Mouse (Mus musculus) lung, postnatal 0 days (tissue): Measurements from ENCODE around the gene Asphd1. TPM values are rescaled to one million over a fixed set of nuclear protein-coding genes. Genes with fewer than 3 reads are reported as not detected.

Experiments
- ATAC-seq: fragments of 200-750 bp; cut with Nextera tagmentation; 2 replicates; pipeline ENCODE4 v1.8.0; 2017; ENCODE audit warnings: moderate library complexity
- DNase-seq: peaks from one replicate; pipeline ENCODE4 v3.0.0-alpha.2; 2016; ENCODE audit warnings: low spot score
- H3K27ac ChIP-seq: fragments of 300-500 bp; sonication (generic); 2 replicates; pipeline ENCODE4 v1.5.1; 2014; ENCODE audit warnings: antibody characterized with exemption, mild to moderate bottlenecking, low read length, mixed read lengths
- H3K27me3 ChIP-seq: fragments of 300-500 bp; sonication (generic); replicated peaks from 2 replicates; pipeline ENCODE4 v1.6.1; 2014; ENCODE audit warnings: low read length, mixed read lengths; ENCODE audit not compliant: insufficient read depth
- H3K36me3 ChIP-seq: fragments of 300-500 bp; sonication (generic); 2 replicates; pipeline ENCODE4 v1.6.1; 2014; ENCODE audit warnings: low read length, mixed read lengths; ENCODE audit not compliant: insufficient read depth
- H3K4me1 ChIP-seq: fragments of 300-500 bp; sonication (generic); 2 replicates; pipeline ENCODE4 v1.6.1; 2014; ENCODE audit warnings: antibody characterized with exemption, low read depth, low read length, mixed read lengths; ENCODE audit not compliant: insufficient read depth
- H3K4me2 ChIP-seq: fragments of 300-500 bp; sonication (generic); replicated peaks from 2 replicates; pipeline ENCODE4 v1.6.1; 2014; ENCODE audit warnings: low read depth, mild to moderate bottlenecking, low read length, moderate library complexity, mixed read lengths
- H3K4me3 ChIP-seq: fragments of 300-500 bp; sonication (generic); 2 replicates; pipeline ENCODE4 v1.5.1; 2014; ENCODE audit warnings: low read depth, low read length
- H3K9ac ChIP-seq: fragments of 300-500 bp; sonication (generic); replicated peaks from 2 replicates; pipeline ENCODE4 v1.6.1; 2014; ENCODE audit warnings: low read depth, mild to moderate bottlenecking
- H3K9me3 ChIP-seq: fragments of 300-500 bp; sonication (generic); 2 replicates; pipeline ENCODE4 v1.6.1; 2016; ENCODE audit warnings: low read length, mixed read lengths
- CTCF ChIP-seq: IDR thresholded peaks from 2 replicates; pipeline ENCODE4 v1.5.1; 2016; ENCODE audit warnings: antibody characterized with exemption, mild to moderate bottlenecking
- EP300 ChIP-seq: IDR thresholded peaks from 2 replicates; pipeline ENCODE4 v1.6.1; 2016; ENCODE audit warnings: antibody characterized with exemption, mild to moderate bottlenecking, control low read depth
- WGBS: fragments of 180-500 bp; shearing (Covaris S2); extraction: QIAGEN DNeasy Blood & Tissue Kit; methylation state at CpG from one replicate; pipeline ENCODE4 v1.1.7; 2014; 5-methylcytosine and 5-hydroxymethylcytosine counted together
- polyA plus RNA-seq: library from polyadenylated mRNA; unstranded; fragments of >200 nt; fragmentation: Nextera tagmentation; extraction: Ambion mirVana; gene quantifications from 2 replicates; pipeline ENCODE4 v1.2.1, GENCODE M21; 2015

Asphd1 gene
- polyA plus RNA-seq, 1 experiment from 2014 or later, result not detected

DNA sequence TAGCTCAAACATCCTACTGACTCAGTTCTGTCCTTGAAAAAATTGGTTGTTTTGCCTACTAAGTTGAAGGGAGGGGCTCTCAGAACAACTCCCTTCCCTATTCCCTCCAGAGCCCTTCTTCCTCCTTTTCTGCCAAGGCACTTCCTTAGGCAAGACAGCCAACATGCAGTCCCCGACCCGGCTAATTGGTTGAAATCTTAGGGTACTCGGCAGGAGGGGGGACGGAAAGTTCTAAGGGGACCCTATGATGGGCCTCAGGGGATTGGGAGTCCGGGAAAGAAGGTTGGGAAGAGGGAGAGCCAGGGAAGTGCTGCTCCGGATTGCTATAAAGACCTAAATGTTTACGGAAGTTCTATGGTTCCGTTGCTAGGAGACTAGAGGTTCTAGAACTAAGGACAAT is 26.1 kb upstream of the Asphd1 start:
- no peak for TF ChIP-seq EP300
- ATAC-seq, result no peak
- H3K27ac ChIP-seq, result peak overlapping the region; percentile 48; the same call in 1 of the 2 replicates
- DNase-seq, result peak; percentile 33
- no peaks in the 10 kb centered on the region for H3K9me3 ChIP-seq
- WGBS, result 13% methylated on average over 8 of the region's 8 CpGs
- H3K36me3 ChIP-seq, result peaks cover 7% of the 10 kb centered on the region
- no peak overlapping the region for H3K9ac ChIP-seq
- peak overlapping the region; percentile 99; the same call in 1 of the 2 replicates for H3K4me3 ChIP-seq
- peaks cover 5% of the 10 kb centered on the region for H3K4me1 ChIP-seq
- H3K27me3 ChIP-seq, result no peaks in the 10 kb centered on the region
- peak overlapping the region; percentile 83 for H3K4me2 ChIP-seq

DNA sequence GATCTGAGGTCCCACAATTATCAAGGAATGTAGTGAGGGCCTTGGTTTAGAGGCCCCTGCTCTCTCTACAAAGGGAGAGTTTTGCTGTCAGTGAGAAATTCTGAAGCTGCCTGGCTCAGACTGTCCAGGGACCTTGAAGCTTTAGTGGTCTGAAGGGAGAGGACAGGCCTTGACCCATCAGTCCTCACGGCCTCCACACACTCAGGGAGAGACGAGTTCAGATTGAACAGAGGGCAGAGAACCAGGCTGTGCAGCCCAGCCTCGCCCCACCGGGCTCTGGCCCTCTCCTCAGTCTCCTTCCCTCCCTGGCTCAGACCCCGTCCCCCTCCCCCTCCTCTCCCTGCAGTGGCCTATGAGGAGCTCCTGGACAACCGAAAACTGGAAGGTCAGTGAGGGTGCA is 18.0 kb upstream of the Asphd1 start:
- no peak for DNase-seq
- H3K9me3 ChIP-seq, result no peaks in the 10 kb centered on the region
- TF ChIP-seq CTCF, result no peak
- no peak for ATAC-seq
- H3K4me3 ChIP-seq, result no peak overlapping the region
- no peak overlapping the region for H3K4me2 ChIP-seq
- no peak overlapping the region for H3K9ac ChIP-seq
- H3K4me1 ChIP-seq, result no peaks in the 10 kb centered on the region
- 74% methylated on average over 5 of the region's 6 CpGs for WGBS
- no peak overlapping the region for H3K27ac ChIP-seq
- 0 out of 2 replicates have a peak, but pooled peaks cover 5% of the 10 kb centered on the region for H3K27me3 ChIP-seq
- no peaks in the 10 kb centered on the region for H3K36me3 ChIP-seq

DNA sequence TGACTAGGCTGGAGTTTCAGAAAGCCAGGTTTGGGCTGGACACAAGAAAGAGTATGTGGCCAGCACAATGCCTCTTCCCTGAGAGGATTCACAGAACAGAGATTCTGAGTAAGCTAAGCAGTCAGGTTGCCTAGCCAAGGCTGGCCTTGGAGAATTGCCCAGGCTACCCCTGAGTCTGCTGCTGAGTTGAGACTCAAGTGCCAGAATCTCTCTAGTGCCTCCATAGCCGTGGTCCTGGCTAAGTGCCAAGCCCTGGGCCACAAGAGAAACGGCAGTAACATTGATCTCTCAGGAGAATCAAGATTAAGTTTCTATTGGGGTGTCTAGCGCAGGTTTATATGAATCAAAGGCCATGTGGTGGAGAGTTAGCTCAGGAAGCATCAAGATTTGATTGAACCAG is 16.2 kb upstream of the Asphd1 start:
- no peaks in the 10 kb centered on the region for H3K4me1 ChIP-seq
- no peaks in the 10 kb centered on the region for H3K36me3 ChIP-seq
- no peak overlapping the region for H3K9ac ChIP-seq
- H3K4me2 ChIP-seq, result no peak overlapping the region
- WGBS, result 34% methylated on average over 3 of the region's 3 CpGs
- DNase-seq (no peak), ATAC-seq (no peak)
- no peak overlapping the region for H3K4me3 ChIP-seq
- 0 out of 2 replicates have a peak, but pooled peaks cover 5% of the 10 kb centered on the region for H3K27me3 ChIP-seq
- H3K27ac ChIP-seq, result no peak overlapping the region
- no peak for TF ChIP-seq CTCF
- H3K9me3 ChIP-seq, result no peaks in the 10 kb centered on the region

DNA sequence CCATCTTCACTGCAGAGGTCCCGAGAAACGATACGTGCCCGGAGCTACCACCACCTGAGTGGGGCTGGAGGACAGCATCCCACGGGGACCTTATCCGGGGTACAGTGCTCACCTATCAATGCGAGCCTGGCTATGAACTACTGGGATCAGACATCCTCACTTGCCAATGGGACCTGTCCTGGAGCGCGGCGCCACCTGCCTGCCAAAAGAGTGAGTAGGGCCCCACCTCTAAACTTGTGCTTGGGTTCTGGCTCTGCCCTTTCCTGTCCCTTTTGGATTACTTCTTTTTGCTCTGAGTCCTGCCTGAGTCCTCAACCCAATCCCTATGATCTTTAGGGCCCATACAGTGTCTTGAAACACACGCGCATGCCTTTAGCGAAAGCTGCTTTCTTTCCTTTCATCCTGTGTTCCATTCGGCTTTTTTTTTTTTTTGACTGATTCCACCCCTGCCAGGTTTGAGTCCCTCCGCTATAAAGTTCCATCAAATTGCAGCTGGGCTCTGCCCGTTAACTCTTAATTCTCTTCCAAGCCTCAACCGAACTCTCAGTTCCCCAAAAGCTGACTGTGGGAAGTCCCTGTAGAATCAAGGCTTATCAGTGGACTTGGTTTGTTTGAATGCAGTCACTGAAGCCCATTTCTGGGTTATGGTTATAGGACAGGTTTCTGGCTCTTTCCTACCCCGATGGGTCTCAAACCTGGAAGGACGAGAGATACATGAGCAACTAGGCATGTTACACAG is 14.3 kb upstream of the Asphd1 start:
- DNase-seq (peak; percentile 52), ATAC-seq (0 out of 2 replicates have a peak, but pooled peaks have one; percentile 30)
- Histone ChIP-seq H3K36me3 (no peaks in the 10 kb centered on the region), H3K9ac (no peak overlapping the region), H3K27me3 (0 out of 2 replicates have a peak, but pooled peaks cover 5% of the 10 kb centered on the region), H3K27ac (no peak overlapping the region), H3K4me2 (no peak overlapping the region), H3K4me3 (no peak overlapping the region), H3K4me1 (no peaks in the 10 kb centered on the region), H3K9me3 (no peaks in the 10 kb centered on the region)
- TF ChIP-seq EP300, result no peak
- TF ChIP-seq CTCF, result peak; percentile 74
- 28% methylated on average over 18 of the region's 19 CpGs for WGBS

DNA sequence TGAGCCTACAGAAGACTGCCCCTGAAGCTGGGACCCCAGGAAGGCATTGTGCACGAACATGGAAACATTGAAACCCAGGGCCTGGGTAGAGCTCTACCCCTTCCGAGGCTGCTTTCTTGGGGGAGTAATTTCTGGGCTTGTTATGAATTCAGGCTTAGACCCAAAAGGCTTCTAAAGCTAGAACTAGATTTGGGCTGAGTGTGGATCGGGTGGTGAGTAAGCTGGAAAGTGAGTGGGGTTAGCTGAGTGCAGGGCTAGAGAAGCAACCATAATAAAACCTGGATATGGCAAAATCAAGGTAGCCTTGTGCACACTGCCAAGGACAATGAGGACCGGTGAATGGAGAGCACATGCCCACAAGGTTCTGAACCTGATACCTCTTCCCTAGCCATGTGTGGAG is 12.6 kb upstream of the Asphd1 start:
- 89% methylated on average over 4 of the region's 4 CpGs for WGBS
- H3K4me2 ChIP-seq, result no peak overlapping the region
- no peak overlapping the region for H3K27ac ChIP-seq
- ATAC-seq (no peak), DNase-seq (no peak)
- no peak for TF ChIP-seq EP300
- TF ChIP-seq CTCF, result no peak
- no peaks in the 10 kb centered on the region for H3K36me3 ChIP-seq
- H3K27me3 ChIP-seq, result 0 out of 2 replicates have a peak, but pooled peaks cover 5% of the 10 kb centered on the region
- H3K4me3 ChIP-seq, result no peak overlapping the region
- H3K9ac ChIP-seq, result no peak overlapping the region
- H3K9me3 ChIP-seq, result no peaks in the 10 kb centered on the region
- H3K4me1 ChIP-seq, result no peaks in the 10 kb centered on the region

DNA sequence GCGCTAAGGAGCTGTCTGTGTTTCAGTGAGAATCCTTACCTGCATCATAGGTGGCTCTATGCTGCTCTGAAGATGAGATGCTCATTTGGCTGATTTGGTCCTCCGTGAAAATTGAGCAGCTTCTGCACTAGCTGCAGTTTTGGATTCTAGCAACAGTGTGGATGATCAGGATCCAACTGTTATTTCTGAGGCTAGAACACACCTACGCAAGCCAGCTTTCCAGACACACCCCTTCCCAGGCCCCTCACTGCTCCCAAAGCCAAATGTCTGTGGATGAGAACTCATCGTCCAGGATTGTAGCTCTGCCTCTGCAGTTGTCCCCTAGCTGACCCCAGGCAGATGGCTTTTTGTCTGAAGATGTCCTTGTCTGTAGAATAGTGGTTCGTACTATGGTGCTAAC is 11.7 kb upstream of the Asphd1 start:
- WGBS, result 85% methylated on average over 5 of the region's 5 CpGs
- Histone ChIP-seq H3K27ac (no peak overlapping the region), H3K9me3 (no peaks in the 10 kb centered on the region), H3K4me3 (no peak overlapping the region), H3K27me3 (0 out of 2 replicates have a peak, but pooled peaks cover 5% of the 10 kb centered on the region), H3K4me2 (no peak overlapping the region), H3K4me1 (no peaks in the 10 kb centered on the region), H3K36me3 (no peaks in the 10 kb centered on the region), H3K9ac (no peak overlapping the region)
- ATAC-seq, result no peak
- TF ChIP-seq EP300, result no peak
- TF ChIP-seq CTCF, result no peak
- DNase-seq, result no peak
